Mouse (Mus musculus) adrenal gland, postnatal 36 days (tissue): ENCODE data around the gene Vps37c. TPM values are rescaled to one million over a fixed set of nuclear protein-coding genes. Genes with fewer than 3 reads are reported as not detected.

Experiments used
- DNase-seq, 2 experiments: peaks; one replicate each; pipeline ENCODE4 v3.0.0; 2021; ENCODE audit warnings: mixed read lengths in 1 of 2
- total RNA-seq, 2 experiments: library from RNA; stranded (reverse); gene quantifications; 2 replicates each; pipeline ENCODE4 v1.2.3; 2021

The Vps37c gene
- total RNA-seq, 2 experiments from 2014 or later = 21.1 to 30.5 TPM

DNA sequence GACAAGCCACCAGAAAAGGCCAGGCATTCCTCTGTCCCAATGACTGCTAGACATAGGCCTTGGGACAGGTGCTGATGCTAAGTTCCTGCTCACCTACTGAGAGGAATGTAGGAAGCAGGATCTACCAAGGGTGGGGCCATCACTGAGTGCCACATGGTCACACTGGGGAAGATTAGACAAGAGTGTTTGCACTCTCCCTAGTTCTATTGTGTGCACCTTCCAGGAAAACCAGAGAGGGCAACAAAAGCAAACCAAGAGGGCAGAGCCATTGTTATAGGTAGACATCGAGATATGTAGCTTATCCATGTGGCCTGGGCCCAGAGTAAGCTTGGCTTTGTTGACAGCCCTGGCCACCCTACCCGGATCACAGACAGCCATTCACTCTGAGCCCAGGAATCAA, 2.8 kb upstream of the Vps37c start:
- DNase-seq = no peak

DNA sequence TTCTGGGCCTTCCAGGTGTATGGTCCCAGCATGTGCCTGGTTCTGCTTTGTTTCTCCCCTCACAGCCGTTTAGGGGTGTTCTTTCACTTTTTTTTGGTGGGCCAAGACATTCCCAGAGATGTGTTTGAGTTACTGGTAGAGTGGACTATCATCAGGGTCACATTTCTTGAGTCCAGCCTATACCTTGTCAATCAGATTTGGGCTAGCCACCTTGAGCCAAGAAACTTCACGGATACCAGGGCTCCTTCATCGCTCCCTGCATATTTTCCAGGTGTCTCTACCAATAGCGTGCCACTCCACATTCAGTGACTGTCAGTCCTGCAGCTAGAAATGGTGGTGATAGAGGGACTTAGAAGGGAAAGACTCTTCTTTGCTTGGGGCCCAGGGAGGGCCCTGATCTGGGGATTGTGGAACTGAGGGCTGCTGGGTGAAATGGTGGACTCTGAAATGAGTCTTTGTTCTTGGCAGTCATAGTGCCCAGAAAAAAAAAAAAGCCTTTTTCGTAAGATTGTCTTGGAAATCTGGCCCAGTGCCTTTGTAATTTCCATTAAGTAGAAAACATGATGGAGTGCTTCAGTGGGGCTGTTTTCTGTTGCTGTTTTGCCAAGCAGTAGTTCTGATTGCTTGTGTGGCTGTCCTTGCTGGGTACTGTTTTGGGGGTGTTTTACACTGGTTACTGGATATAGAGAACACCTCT, 1.1 kb downstream of the Vps37c start:
- DNase-seq = no peak

DNA sequence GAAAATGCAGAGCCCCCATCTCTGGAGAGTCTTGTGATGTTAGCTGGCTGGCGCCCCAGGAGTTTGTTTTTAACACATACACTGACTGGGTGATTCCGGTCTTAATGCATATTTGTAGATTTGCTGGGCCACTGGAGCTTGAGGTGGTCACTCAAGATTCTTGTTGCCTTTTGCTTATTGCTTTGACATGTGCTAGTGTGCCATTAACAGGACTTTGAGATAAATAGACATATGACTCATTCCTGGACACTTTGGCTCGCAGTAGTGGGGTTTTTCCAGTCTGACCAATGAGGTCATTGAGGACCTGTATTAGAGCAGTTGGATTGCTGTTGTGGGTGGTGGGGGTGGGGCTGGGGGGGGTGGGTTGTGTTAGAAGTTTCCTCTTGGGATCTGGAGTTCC, 1.8 kb downstream of the Vps37c start:
- peak; percentile 61 to 76 for DNase-seq

DNA sequence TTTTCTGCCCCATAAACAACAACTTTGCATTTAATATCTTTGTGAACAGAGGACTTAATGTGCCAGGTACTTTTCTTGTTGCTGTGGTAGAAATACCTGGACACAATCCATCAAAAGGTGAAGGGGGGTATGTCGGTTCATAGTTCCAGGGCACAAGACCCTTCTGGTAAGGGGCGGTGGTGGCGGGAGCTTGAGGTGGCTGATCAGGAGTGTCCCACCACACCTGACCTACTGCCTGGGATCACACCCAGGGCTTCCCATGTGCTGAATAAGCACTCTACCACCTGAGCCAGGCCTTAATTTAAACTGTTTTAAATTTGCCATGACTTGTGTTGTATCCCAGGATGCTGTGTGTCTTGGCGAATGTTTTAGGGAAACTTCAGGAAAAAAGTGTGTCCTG, 2.6 kb downstream of the Vps37c start:
- DNase-seq = no peak

DNA sequence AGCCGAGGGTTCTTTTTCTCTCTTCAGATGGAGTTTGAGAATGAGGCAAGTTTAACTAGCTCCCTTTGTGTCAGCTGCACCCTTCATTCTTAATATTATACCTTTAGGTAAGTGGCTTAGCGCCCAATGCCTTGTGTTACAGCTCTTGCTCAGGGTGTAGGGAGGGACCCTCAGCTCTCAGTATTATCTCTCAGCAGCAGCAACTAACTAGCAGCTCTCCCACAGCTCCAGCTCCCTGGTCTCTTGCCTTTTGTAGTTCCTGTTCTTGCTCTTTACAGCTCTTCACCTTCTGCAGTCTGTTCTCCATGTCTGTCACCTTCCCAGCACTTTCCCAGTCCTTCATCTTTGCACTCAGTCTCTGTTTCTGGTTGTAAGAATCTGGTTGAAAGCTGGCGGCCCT, 3.1 kb downstream of the Vps37c start:
- no peak for DNase-seq

DNA sequence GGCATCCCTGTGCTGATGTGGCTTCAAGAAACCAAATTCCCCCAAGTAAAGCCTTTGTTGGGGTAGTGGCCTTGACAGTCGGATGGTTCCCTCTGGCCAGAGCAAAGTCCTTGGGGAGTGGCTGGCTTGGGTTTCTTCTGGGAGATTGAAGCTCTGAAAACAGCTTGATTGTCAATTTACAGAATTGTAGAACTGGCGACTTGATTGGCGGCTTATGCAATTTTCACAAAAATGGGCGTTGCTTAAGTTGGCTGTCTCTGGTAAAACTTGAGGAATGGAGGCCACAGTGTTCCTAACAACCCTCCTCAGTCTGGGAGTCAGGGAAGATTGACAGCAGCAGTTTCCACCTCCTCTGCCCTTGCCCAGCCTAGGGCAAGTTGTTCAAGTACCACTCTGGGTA, 3.8 kb downstream of the Vps37c start:
- DNase-seq = peak in 1 of 2 experiments; percentile 24

DNA sequence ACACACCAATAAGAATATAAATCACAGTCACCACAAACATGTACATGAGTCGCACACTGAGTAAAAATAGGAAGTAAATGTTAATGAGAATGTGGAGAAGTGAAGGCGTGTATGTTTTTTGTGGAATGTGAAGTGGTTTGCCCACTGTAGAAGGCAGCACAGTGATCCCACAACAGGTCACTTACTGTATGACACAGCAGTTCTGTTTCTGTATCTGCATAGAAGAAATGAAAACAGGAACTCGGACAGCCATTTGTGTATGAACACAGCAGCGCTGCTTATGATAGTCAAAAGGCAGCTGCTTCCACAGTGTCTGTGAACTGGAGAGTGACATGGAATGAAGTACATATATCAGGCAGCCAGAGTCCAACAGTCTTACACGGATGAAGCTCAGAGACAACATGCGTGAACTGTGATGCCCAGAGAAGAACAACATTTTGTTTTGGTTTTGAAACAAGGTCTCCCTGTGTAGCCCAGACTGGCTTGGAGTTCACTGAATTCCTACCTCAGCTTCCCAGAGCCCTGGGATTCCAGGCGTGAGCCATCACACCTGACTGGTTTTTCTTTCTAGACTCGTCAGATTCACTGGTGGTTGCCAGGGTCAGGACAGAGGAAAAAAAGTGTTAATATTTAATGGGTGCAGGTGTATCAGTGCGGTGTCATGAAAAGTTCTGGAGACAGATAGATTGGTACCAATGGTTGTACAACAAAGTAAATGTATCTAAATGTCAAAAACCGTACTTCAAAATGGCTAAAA, 5.6 kb downstream of the Vps37c start:
- DNase-seq = no peak

DNA sequence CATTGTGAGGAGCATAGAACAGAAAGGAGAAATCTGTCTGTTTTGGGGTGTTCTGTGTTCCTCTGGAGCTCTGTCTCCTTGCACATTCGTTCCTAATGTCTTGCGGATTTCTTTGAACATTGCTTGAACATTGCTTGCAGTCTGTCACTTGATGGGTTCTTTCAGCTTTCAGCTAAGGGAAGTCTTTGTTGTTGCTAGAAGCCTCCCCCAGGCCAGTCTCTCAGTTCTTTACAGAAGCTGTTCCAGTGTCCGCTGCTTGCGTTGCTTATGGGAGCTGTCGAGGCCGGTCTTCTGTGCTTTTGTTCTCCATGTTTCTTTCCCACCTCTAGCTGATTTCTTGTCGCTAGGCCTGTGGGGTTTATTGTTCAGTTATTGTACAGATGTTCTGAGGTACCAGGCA, 7.3 kb downstream of the Vps37c start:
- no peak for DNase-seq

DNA sequence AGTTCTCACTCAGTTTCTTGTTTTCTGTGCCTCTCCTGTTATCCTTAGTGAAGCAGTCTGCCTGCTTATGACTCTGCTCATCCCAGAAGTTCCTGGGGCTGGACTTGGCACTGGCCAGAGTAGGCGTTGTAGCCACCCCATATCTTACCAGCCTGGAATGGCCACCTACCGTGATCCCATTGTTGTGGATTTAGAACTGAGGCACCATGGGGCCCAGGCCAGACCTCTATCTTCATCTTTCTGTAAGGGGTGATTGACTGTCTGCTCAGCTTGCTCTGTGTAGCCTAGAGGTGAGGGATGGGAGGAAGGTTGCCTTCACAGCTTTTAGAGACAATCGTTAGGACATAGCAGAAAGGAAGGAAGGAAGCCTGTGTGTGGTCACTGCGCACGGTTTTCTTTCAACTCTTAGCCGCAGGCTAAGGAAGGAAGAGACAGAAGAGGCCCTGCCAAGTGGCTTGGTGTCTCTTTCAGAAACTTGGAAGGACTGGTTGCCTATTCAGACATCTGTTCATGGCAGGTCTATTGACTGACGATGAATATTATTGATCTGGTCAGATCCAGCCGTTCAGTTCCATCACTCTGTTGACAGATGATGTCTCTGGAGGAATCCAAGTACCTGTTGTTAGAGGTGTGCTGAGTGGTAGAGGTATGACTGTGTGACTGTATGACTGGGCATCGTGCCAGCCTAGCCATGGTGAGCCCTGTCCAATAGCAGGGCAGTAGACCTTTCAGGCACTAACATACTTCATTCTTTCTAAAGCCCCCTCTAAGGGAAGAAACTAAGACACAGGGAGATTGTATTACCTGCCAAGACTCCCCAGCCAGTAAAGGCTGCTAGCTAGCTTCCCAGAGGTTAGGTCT, 9.8 kb downstream of the Vps37c start:
- DNase-seq = no peak

DNA sequence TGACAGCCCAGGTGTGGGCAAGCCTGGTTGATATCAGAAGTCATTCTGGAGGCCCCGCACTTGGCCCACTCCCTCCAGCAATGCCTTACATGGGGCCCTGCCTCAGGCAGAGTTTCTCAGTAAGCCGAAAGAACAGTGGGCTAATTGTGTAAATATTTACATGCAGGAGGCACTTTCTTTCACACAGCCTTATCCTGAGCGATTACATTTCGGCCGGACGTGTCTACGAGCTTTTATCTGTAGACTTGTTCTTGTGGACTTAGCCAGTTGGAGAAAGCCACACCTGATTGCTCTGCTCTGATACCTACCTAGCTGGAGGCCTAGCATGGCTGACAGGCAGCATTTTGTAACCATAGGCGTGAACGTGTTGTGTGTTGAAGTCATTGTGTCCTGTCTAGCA, 11.3 kb downstream of the Vps37c start:
- no peak for DNase-seq

DNA sequence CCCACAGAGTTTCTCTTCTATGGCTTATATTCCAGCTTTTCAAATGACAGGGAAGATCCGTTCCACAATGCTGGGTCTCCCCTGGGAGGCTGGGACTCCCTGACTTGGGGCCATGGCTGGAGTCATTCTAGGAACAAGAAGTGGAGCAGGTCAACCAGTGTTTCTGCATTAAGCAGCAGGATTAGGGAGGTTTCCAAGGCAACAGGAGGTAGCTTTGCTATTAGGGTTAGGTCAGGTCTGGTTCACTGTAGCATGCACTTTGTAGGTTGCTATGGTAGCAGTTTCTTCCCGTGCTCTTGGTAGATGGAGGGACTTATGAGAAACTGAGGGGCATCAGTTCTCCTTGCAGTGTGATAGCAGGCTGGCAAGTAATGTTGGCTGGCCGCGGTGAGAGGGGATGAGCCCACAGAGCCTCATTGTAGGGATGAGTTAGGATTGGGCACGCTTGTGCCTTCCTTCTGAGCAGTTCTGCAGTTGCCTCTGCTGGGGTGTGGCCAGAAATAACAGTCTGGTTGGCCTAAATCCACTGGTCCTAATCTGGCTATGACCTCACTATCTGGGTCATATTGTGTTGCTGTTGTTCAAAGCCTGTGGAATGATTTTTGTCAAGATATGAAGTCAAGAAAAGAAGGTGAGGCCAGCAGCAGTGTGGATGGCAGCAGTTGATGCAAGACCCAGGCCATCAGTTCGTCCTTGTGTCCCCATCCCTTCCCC, 12.6 kb downstream of the Vps37c start:
- DNase-seq = peak in 1 of 2 experiments; percentile 41

DNA sequence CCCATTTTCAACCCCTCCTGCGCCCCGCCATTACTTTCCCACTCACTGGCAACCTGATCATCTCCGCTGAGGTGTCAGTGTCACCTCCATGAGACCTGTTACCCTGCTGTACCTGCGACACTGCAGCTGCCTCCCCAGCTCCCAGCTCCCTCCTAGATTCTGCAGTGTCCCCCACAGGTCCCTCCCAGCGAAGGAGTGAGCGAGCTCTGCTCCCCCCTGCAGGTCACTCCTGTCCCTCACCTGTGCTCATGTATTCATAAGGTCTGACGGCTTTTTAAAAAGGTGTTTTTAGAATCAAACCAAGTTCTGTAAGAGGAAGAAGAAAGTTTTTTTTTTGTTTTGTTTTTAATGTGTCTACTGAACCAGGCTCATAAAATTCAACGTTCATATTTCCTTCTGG, 13.6 kb downstream of the Vps37c start:
- DNase-seq = no peak

DNA sequence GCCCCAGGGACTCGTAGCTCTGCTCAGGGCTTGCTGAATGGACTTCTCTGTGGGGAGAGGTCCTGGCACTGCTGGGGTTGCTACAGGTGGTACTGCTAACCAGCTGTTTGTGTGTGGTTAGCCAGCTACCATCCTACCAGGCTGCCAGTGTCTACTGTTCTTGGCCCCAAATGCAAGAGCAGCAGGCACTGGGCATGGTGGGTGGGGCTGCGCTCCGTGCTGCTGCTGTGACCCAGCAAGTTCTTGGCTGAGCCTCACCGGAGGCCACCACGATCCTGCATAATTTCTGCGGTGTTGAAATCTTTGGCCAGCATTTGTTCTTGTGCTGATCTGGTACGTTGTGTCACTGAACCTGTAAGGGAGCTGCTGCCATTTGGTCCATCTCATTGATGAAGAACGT, 14.9 kb downstream of the Vps37c start:
- DNase-seq = peak; percentile 46 to 55

DNA sequence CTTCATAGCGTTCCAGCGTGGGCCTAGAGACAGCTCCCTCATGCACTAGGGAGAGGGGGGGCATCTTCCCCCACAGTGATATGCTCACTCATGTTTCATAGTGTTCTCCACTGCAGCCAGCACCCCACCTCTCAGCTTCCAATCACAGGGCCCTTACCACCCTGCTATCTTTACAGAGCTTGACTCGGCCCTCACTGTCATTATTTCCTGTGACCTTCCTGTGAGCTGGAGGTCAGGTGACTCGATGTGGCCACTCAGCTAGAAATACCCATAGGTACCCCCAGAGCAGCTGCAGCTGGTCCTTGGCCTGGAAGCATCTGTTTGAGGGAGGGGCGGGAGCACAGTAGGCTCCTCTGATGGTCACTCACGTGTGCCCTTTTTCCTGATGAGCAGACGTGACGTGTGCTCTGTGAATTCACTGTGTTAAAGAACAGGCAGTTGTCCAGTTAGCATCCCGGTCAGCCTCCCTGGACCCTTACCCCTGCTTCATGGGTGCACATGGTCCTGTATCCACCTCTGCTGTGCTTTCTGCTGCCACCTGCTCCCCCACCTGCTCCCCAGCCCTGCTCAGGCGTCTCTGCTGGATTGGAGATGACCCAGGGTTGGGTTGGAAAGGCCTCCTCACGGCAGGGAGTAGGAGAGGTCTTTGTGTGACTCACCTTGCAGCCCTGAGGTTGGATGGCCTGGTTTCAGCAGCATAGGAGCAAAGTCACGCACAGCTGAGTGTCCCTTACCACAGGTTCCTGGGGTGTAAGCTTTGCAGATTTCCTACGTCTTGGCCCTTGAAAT, 18.7 kb downstream of the Vps37c start:
- DNase-seq = no peak

DNA sequence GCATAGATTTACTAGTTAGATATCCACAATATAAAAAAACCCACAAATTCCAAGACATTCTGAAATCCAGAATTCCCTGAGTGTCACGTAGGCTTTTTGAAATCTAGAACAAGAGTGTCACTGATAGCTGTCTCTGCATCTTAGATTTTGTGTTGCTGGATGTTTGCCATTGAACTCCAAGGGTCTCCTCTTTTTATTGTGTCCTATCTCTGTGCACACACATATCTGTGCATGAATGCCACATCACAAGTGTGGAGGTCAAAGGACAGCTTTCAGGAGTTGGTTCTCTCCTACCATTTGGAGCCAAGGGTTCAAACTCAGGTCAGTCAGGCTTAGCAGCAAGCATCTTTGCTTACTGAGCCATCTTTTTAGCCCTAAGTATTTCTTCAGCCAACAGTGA, 19.3 kb downstream of the Vps37c start:
- no peak for DNase-seq

DNA sequence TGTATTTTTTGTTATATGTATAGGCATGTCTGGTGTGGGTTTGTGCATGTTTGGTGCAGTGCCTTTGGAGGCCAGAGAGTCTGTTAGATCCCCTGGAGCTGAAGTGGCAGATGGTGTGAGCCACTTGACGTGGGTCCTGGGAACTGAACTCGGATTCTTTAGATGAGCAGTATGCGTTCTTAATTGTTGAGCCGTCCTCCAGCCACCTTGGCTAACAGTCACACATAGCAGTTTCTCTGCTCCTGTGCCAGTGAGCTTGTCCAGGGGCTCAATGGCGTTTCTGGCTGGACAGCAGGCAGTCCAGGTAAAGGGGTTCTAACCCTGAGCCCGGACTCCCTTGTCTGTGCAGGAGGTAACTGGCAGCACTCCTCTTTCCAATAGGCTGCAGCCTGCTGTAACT, 20.4 kb downstream of the Vps37c start:
- no peak for DNase-seq

DNA sequence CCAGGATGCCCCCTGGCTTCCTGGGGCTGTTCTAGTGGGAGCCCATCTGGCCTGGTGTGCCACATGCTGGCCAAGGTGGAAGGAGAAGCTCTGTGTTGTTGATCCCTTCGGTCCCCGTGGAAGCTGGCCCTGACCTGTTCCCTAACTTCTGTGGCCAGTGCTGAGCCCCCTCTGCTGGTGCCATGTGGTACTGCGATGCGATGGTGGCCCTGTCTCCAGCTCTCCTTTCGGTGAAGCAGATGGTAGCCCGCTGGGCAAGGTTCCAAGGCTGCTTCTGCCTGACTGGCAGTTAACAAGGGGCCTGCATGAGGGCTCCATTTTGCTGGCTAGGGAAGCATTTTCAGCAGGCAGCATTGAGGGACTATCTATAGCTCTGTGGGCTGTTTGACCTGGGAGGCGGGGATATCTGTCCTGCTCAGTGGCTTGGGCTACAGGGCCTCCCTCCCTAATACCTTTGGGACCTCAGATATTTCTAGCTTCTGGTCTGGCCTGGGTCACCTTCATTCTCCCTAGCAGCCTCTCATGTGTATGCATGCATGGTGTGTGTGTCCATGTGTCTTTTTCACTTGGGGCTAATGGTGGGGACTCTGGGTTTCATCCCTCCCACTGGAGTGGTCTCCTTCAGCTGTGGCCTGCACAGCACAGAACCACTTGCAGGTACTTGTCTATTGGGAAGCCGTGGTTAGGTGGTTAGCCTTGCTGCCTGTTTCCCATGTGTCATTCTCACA, 21.0 kb downstream of the Vps37c start:
- DNase-seq = peak; percentile 95 to 96

DNA sequence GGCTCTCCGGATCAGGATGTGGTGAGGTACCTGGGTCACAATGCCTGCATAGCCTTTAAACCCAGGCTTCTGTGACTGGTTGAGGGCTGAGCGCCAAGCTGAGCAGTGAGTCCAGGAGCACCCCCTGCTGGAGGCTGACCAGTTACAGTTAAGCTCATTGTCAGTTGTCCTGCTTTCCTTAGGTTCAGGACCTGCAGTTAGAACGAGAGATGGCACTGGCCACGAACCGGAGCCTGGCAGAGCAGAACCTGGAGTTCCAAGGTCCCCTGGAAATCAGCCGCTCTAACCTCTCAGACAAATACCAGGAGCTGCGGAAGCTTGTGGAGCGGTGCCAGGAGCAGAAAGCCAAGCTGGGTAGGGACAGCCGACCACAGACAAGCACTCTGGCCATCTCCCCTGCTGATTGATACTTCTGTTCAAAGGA, 21.6 kb downstream of the Vps37c start:
- peak; percentile 67 to 80 for DNase-seq

DNA sequence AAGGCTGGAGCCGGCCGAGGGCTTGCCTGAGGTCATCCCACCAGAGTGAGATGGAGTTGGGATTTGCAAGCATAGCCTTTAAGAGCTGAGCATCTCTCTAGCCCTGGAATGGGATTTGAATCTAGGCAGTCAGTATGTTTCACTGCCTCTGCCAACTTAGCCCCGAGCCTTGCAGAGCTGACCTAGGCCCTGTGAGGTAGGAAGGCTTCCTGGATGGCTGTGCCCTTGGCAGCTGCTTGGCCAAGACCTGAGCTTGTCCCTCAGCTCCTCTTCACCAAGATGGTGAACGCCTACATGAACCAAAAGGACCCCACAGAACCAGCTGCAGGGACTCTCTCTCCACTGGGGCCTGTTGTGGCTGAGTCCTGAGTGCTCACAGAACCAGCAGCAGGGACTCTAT, 22.2 kb downstream of the Vps37c start:
- DNase-seq = no peak

DNA sequence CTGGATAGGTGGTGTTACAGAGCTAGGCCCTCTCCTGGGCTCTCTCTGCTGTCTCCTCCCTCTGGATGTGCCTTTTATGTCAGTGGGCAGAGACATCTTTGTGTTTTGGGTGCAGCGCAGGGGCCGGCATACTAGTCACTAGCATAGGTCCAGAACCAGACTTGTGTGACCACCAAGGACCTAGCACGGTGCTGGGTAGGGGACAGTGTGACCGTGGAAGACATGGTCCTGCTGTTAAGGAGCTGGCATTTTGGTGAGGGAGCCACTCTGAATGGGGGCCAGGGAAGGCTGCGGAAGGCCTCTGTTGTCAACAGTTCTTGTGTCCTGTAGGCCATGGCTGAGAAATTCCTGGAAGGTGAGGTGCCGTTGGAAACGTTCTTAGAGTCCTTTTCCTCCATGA, 23.7 kb downstream of the Vps37c start:
- DNase-seq = no peak

DNA sequence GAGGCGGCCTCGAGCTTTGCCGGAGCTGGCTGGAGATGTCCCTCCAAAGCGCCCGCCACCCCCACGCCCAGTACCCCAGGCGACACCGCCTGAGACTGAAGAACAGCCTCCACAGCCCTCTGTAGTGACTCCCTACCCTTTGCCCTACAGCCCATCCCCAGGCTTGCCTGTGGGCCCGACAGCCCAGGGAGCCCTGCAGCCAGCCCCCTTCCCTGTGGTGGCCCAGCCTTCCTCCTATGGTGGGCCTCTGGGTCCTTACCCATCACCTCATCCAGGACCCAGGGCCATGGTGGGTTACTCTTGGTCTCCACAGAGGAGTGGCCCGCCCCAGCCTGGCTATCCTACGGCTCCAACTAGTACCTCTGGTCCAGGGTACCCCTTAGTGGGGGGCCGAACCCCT, 24.1 kb downstream of the Vps37c start:
- DNase-seq = no peak
